Mouse (Mus musculus) CH12.LX (cell line): ENCODE measurements at regions not wholly inside any gene's neighbourhood (a gene's known extent, or its start where the extent isn't known, plus 50 kb on each side); places are given as distances from the start of the nearest gene placed in this dataset.

Experiments used
- DNase-seq: peaks from one replicate; pipeline ENCODE4 v3.0.0-alpha.2; 2013; ENCODE audit errors: extremely low read depth
- H3K27ac ChIP-seq: 2 replicates; pipeline ENCODE4 v1.5.1; 2012; ENCODE audit warnings: low read depth, mild to moderate bottlenecking, control low read depth, moderate library complexity; ENCODE audit not compliant: insufficient read depth
- H3K27me3 ChIP-seq: replicated peaks from 2 replicates; pipeline ENCODE3; 2012; ENCODE audit warnings: inconsistent platforms
- H3K36me3 ChIP-seq, 2 experiments: replicated peaks in 1 of 2; 2 replicates each; pipeline versions ENCODE3 to v1.6.1; 2012; ENCODE audit warnings: inconsistent platforms in 1 of 2, low read length in 1 of 2, mild to moderate bottlenecking in 1 of 2, mixed read lengths in 1 of 2, moderate library complexity in 1 of 2; ENCODE audit not compliant: control insufficient read depth in 1 of 2, insufficient read depth in 1 of 2
- H3K4me1 ChIP-seq, 2 experiments: 2 replicates each; pipeline ENCODE4 v1.6.1; 2012; ENCODE audit warnings: inconsistent platforms in 1 of 2, moderate library complexity in 1 of 2; ENCODE audit not compliant: insufficient read depth in 2 of 2, control insufficient read depth in 1 of 2
- H3K4me2 ChIP-seq: 2 replicates; pipeline ENCODE4 v1.6.1; 2012; ENCODE audit warnings: low read depth, mild to moderate bottlenecking, control low read depth; ENCODE audit not compliant: poor library complexity, insufficient read depth, severe bottlenecking
- H3K4me3 ChIP-seq, 3 experiments: fragments of 150-350 bp in 1 of 3; sonication (generic) in 1 of 3; replicated peaks in 1 of 3; 2 replicates each; pipeline versions ENCODE3 to v1.5.1; 2011 to 2012; ENCODE audit warnings: low read depth in 2 of 3, low read length in 2 of 3, mild to moderate bottlenecking in 2 of 3, moderate library complexity in 2 of 3, control low read depth in 1 of 3, improper control_type of control experiment in 1 of 3, inconsistent platforms in 1 of 3, mixed read lengths in 1 of 3; ENCODE audit not compliant: poor library complexity in 1 of 3
- H3K79me2 ChIP-seq: replicated peaks from 2 replicates; pipeline ENCODE4 v1.6.1; 2012; ENCODE audit warnings: mild to moderate bottlenecking, moderate library complexity; ENCODE audit not compliant: control insufficient read depth, poor library complexity, insufficient read depth, severe bottlenecking; ENCODE audit errors: extremely low read depth
- H3K9ac ChIP-seq: 2 replicates; pipeline ENCODE4 v1.6.1; 2012; ENCODE audit warnings: low read depth, mild to moderate bottlenecking, control low read depth, moderate library complexity; ENCODE audit not compliant: insufficient read depth
- H3K9me3 ChIP-seq: replicated peaks from 2 replicates; pipeline ENCODE3; 2012; ENCODE audit warnings: low read length, inconsistent platforms, mixed read lengths
- CHD1 ChIP-seq: IDR thresholded peaks from 2 replicates; pipeline ENCODE4 v1.6.1; 2012; ENCODE audit warnings: low read depth, low read length, improper control_type of control experiment, inconsistent platforms
- CHD2 ChIP-seq: IDR thresholded peaks from 2 replicates; pipeline ENCODE4 v1.6.1; 2011; ENCODE audit warnings: low read length, improper control_type of control experiment
- E2F4 ChIP-seq: IDR thresholded peaks from 2 replicates; pipeline ENCODE4 v1.6.1; 2011; ENCODE audit warnings: low read depth, low read length, improper control_type of control experiment; ENCODE audit not compliant: insufficient replicate concordance
- ETS1 ChIP-seq: conservative IDR thresholded peaks from 2 replicates; pipeline ENCODE4 v1.6.1; 2012; ENCODE audit warnings: low read depth, mild to moderate bottlenecking, inconsistent platforms, low read length, improper control_type of control experiment, moderate library complexity
- GABPA ChIP-seq: IDR thresholded peaks from 2 replicates; pipeline ENCODE4 v1.6.1; 2012; ENCODE audit warnings: low read depth, low read length, improper control_type of control experiment, inconsistent platforms; ENCODE audit not compliant: insufficient replicate concordance
- JUN ChIP-seq: IDR thresholded peaks from 2 replicates; pipeline ENCODE4 v1.6.1; 2011; ENCODE audit warnings: low read depth, mild to moderate bottlenecking, low read length, improper control_type of control experiment, moderate library complexity; ENCODE audit not compliant: insufficient read depth
- JUND ChIP-seq: conservative IDR thresholded peaks from 2 replicates; pipeline ENCODE4 v1.6.1; 2011; ENCODE audit warnings: low read depth, low read length, improper control_type of control experiment
- MEF2A ChIP-seq: IDR thresholded peaks from 2 replicates; pipeline ENCODE4 v1.6.1; 2014; ENCODE audit warnings: low read depth, mild to moderate bottlenecking, inconsistent platforms, low read length, improper control_type of control experiment, borderline replicate concordance
- MXI1 ChIP-seq: IDR thresholded peaks from 2 replicates; pipeline ENCODE4 v1.6.1; 2011; ENCODE audit warnings: mild to moderate bottlenecking, low read depth, low read length, improper control_type of control experiment
- MYC ChIP-seq: IDR thresholded peaks from 2 replicates; pipeline ENCODE4 v1.6.1; 2011; ENCODE audit warnings: low read depth, mild to moderate bottlenecking, improper control_type of control experiment, low read length
- NELFE ChIP-seq: IDR thresholded peaks from 2 replicates; pipeline ENCODE4 v1.6.1; 2011; ENCODE audit warnings: low read depth, low read length, improper control_type of control experiment
- NRF1 ChIP-seq: IDR thresholded peaks from 2 replicates; pipeline ENCODE4 v1.6.1; 2014; ENCODE audit warnings: low read depth, mild to moderate bottlenecking, inconsistent platforms, low read length, improper control_type of control experiment, moderate library complexity
- PAX5 ChIP-seq: IDR thresholded peaks from 2 replicates; pipeline ENCODE4 v1.6.1; 2012; ENCODE audit warnings: low read length, inconsistent platforms, mixed read lengths
- POLR2A ChIP-seq: IDR thresholded peaks from 2 replicates; pipeline ENCODE4 v1.6.1; 2011; ENCODE audit warnings: low read depth, mild to moderate bottlenecking, improper control_type of control experiment, low read length
- SIN3A ChIP-seq: IDR thresholded peaks from 2 replicates; pipeline ENCODE4 v1.6.1; 2012; ENCODE audit warnings: low read length, improper control_type of control experiment, inconsistent platforms
- UBTF ChIP-seq: IDR thresholded peaks from 2 replicates; pipeline ENCODE4 v1.6.1; 2012; ENCODE audit warnings: low read depth, mild to moderate bottlenecking, inconsistent platforms, low read length, improper control_type of control experiment, moderate library complexity
- ZC3H11A ChIP-seq: IDR thresholded peaks from 2 replicates; pipeline ENCODE4 v1.6.1; 2012; ENCODE audit warnings: low read depth, mild to moderate bottlenecking, inconsistent platforms, low read length, improper control_type of control experiment
- ZKSCAN1 ChIP-seq: IDR thresholded peaks from 2 replicates; pipeline ENCODE4 v1.6.1; 2012; ENCODE audit warnings: low read depth, inconsistent platforms, low read length, improper control_type of control experiment, borderline replicate concordance
- dilution Hi-C: fragments of 300-500 bp; cut with MboI; formaldehyde crosslinking; loops from 2 replicates; pipeline ENCODE4 v1.14.3; 2020; ENCODE audit warnings: low sequenced_read_pairs; ENCODE audit not compliant: extremely low pct_unique_long_range_greater_than_20kb, extremely low pct_ligation_motif_present
- in situ Hi-C: fragments of 300-500 bp; cut with MboI; formaldehyde crosslinking; loops from 3 replicates; pipeline ENCODE4 v1.14.3; 2019; ENCODE audit warnings: low sequenced_read_pairs, low pct_ligation_motif_present, low pct_unique_long_range_greater_than_20kb, mixed read lengths

DNA sequence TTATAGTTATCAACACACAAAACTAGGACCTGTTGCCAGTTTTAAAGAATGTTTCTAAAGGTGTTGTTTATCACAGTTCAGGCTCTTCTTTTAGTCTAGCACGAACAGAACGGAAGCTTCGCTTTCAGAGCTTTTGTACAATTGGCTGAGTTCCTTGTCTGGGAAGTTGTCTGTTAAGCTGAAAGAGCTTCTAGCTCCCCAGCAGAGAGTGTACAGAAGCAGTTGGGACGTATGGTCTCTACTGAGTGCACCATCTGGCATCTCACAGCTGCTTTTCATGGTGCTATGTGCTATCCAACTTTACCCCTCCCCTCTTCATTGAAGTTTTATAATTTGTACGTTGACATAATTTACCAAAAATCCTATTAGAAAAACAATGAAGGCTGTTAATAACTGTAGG is 96.5 kb upstream of the Calcr start:
- Histone ChIP-seq H3K27me3 (no peaks in the 10 kb centered on the region), H3K79me2 (no peaks in the 10 kb centered on the region), H3K36me3 (no peaks in the 10 kb centered on the region), H3K9ac (no peak overlapping the region), H3K4me2 (no peak overlapping the region), H3K4me1 (no peaks in the 10 kb centered on the region), H3K27ac (no peak overlapping the region), H3K9me3 (no peaks in the 10 kb centered on the region), H3K4me3 (no peak overlapping the region)
- no peak for TF ChIP-seq NRF1
- no peak for TF ChIP-seq POLR2A
- TF ChIP-seq UBTF = no peak
- no peak for TF ChIP-seq ZC3H11A
- TF ChIP-seq ZKSCAN1 = no peak
- no peak for TF ChIP-seq SIN3A
- TF ChIP-seq JUND = no peak
- no peak for TF ChIP-seq NELFE
- TF ChIP-seq CHD2 = no peak
- TF ChIP-seq MEF2A = no peak
- dilution Hi-C loops = no loop called here
- in situ Hi-C loops = no loop called here
- DNase-seq = no peak

DNA sequence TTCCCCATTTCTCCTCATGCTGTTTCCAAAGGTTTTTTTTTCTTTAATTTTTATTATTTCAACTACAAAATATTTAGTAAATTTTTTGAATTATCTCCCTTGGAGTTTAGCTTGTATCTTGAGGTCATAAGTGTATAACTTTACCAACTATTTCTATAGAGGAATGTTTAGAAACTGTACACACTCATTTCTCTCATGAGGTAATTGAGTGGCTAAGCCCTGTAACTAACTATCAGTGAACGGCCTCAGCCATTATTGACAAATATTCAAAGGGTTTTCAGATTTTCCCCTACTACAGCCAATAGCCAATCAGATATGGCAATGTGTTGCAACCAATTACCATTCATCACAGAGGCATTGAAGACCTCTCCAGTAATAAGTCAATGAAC is 96.1 kb upstream of the Calcr start:
- DNase-seq = no peak
- H3K27me3 ChIP-seq = no peaks in the 10 kb centered on the region
- H3K36me3 ChIP-seq = no peaks in the 10 kb centered on the region
- dilution Hi-C loops = no loop called here
- no peak overlapping the region for H3K27ac ChIP-seq
- no peaks in the 10 kb centered on the region for H3K4me1 ChIP-seq
- no peaks in the 10 kb centered on the region for H3K79me2 ChIP-seq
- H3K4me2 ChIP-seq = no peak overlapping the region
- TF ChIP-seq GABPA = no peak
- no peak for TF ChIP-seq NRF1
- no peak for TF ChIP-seq CHD1
- no peak for TF ChIP-seq E2F4
- no peak for TF ChIP-seq MXI1
- no peak for TF ChIP-seq PAX5
- TF ChIP-seq SIN3A = no peak
- no peak for TF ChIP-seq ETS1
- no peak for TF ChIP-seq MYC
- TF ChIP-seq JUN = no peak
- TF ChIP-seq, all 38 proteins: peak for 0
- in situ Hi-C loops = no loop called here
- Histone ChIP-seq H3K9ac (no peak overlapping the region), H3K9me3 (no peaks in the 10 kb centered on the region), H3K4me3 (no peak overlapping the region)
